Mouse (Mus musculus): Measurements from ENCODE around the gene Cd5. TPM values are rescaled to one million over a fixed set of nuclear protein-coding genes. Genes with fewer than 3 reads are reported as not detected.

Gene Cd5
- under 1 TPM; 0.26 to 0.29 TPM for total RNA-seq (2021)
- long read RNA-seq, experiment 1 = 0 reads
- long read RNA-seq, experiment 2 = 0 reads

DNA sequence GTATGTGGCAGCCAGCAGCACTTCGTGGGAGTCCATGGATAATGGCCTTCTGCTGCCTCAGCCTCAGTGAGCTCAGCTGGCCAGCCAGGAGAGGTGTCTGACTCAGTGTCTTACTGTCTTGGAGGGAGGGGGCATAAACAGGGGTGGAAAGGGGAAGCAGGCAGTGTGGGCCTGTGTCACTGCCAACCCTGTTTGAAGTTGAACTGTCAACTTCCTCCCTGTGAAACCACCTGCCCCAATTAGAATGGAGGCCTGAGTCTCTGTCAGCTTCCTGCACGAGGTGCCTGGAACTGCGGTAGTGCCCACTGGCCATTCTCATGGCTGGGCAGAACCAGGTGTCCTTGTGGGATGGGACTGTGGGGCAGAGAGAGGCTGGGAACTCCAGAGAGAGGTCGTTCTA is at the start of gene Cd5:
Gene Cd5, minus strand, starts transcription at position 192 of the 400 bp plus-strand sequence.
- DNase-seq (ENCODE audit: low spot score in 2 of 2) = no peak

- DNase-seq (ENCODE audit: low spot score in 2 of 2) = no peak
Observed at GRCm38 (mm10) chr19:10788242-10788641, 49.4 kb upstream of the Cd5 start.

DNA sequence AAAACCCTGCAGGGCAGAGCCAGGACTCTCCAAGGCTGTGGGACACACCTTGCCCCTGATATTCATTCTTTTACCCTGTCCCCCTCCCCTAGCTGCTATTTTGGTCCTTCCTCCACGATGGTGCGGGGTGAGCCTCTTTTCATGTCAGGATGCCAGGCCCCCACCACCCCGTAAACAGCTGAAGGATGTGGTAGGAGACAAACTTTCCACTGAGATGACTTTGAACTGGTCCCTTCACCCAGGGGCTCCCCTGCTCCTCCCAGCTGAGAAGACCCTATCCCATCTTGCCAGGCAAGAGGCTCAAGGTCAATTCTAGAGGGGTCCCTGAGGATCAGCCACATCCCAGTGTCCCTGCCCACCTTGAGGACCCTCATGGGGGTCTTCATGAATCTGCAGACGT is 48.6 kb upstream of the Cd5 start:
- DNase-seq (ENCODE audit: low spot score in 2 of 2) = no peak

DNA sequence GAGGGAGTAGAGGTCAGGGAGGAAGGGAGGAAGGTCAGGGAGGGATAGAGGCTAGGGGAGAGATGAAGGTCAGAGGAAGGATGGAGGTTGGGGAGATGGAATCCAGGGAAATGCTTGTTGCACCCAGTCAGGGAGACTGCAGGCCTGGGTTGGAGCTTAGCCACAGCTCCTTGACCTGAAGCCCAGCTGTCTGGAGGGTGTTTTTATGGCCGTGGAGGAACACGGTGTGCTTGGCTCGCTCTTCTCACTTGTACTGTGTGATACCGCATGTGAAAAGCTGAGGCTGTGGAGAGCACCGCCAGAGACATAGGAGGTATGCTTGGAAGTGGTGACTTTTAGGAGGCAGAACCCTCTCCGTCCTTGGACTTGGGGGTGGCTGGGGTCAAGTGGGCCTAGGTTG is 48.0 kb upstream of the Cd5 start:
- DNase-seq (ENCODE audit: low spot score in 2 of 2) = no peak

DNA sequence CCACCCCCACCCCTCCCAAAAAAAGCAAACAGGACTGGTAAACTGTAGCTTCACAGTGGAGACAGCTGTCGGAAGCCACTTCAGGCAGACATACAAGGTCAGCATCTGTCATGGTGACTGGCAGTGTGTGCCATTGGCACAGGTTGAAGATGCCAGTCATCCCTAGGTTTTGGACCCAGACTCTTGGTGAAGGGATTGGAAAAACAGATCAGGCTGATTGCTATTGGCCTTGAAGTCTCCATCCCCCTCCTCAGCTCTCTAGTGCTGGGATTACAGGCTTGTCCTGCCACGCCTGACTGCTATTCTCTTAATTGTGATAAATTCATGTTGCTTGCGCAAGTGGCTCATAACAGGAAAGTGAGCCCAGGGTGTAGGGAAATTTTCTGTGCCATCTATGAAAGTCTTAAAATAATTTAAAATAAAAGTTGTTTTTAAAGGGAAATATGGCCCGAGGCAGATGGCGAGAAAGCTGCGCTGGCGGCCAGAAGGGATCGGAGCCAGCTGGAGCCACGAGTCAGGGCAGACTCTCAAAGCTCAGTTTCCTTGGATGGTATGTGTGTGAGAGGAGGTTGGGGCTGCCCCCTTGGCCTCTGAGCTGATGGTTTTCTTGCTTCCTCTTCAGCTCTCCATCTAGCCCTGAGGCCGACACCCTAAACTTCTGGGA is 46.1 kb upstream of the Cd5 start:
- DNase-seq (ENCODE audit: low spot score in 2 of 2) = no peak

- no peak for DNase-seq (ENCODE audit: low spot score in 2 of 2)
Observed at GRCm38 (mm10) chr19:10784061-10784460, 45.3 kb upstream of the Cd5 start.

GRCm38 (mm10) chr19:10783168-10783567 is 44.4 kb upstream of the Cd5 start:
- no peak for DNase-seq (ENCODE audit: low spot score in 2 of 2)

DNA sequence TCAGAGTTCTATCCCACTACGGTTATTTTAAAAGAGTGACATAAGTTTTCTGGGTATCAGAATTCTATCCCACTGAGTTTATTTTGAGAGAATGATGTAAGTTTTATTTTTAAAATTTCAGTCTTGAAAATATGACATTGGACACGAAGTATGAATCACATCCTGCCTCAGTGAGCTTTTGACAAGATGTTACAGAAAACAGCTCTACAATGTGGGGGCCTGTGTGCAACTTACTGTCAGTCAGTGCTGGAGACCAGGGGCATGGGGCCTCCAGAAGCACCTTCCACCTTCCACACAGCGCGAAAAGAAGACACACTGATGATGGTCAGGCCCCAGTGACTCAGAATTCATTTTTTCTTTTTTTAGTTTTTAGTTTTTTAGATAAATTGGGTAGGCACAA is 42.8 kb upstream of the Cd5 start:
- DNase-seq (ENCODE audit: low spot score in 2 of 2) = no peak

DNA sequence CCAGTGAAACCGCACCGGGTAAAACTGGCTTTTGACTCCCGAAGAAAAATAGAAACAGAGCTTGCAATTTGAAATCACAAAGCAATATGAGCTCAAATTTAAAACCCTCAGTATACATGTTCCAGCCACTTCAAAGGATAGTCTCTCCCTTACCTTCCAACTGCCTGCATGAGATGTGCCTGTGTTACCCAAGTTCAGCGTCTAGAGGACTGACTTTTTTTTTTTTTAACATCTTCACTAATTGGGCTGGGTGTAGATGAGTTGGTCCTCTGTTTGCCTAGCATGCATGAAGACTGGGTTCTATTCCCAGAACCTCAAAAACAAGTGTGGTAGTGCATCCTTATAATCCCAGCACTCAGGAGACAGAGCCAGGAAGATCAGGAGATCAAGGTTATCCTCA is 38.1 kb upstream of the Cd5 start:
- DNase-seq (ENCODE audit: low spot score in 2 of 2) = no peak

DNA sequence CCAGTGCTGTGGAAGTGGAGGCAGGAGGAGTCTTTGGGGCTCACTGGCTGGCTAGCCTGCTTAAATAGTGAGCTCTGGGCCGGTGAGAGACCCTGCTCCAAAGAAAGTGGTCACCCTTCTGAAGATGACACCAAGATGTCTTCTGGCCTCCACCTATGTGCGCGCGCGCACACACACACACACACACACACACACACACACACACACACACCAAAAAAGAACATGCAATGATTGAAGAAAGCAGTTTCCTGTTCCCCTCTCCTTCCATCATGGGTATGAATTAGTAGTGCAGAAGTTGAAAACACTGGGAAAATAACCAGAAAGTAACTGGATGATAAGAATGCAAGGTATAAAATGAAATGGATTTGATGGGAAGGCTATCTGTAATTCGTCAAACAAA is 35.3 kb upstream of the Cd5 start:
- no peak for DNase-seq (ENCODE audit: low spot score in 2 of 2)

DNA sequence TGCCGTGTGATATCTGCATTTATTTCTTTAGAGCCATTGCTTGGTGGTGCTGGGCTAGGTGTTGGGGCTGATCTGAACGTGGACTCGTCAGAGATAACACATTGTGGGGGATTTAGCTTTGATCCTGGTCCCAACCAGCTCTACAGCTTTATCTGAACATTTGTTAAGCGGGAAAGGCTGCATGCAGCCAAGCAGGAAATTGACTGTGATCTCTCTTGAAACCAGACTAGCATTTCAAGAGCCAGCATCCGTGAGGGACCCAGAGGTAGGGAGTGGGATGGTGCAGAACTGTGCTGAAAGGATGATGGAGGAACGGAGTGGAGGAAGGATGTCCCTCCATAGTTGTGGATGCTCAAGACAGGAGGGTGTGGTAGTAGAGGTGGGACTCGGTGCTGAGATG is 34.6 kb upstream of the Cd5 start:
- no peak for DNase-seq (ENCODE audit: low spot score in 2 of 2)

GRCm38 (mm10) chr19:10772866-10773265 is 34.1 kb upstream of the Cd5 start:
- no peak for DNase-seq (ENCODE audit: low spot score in 2 of 2)

- no peak for DNase-seq (ENCODE audit: low spot score in 2 of 2)
Observed at GRCm38 (mm10) chr19:10771995-10772394, 33.2 kb upstream of the Cd5 start.

DNA sequence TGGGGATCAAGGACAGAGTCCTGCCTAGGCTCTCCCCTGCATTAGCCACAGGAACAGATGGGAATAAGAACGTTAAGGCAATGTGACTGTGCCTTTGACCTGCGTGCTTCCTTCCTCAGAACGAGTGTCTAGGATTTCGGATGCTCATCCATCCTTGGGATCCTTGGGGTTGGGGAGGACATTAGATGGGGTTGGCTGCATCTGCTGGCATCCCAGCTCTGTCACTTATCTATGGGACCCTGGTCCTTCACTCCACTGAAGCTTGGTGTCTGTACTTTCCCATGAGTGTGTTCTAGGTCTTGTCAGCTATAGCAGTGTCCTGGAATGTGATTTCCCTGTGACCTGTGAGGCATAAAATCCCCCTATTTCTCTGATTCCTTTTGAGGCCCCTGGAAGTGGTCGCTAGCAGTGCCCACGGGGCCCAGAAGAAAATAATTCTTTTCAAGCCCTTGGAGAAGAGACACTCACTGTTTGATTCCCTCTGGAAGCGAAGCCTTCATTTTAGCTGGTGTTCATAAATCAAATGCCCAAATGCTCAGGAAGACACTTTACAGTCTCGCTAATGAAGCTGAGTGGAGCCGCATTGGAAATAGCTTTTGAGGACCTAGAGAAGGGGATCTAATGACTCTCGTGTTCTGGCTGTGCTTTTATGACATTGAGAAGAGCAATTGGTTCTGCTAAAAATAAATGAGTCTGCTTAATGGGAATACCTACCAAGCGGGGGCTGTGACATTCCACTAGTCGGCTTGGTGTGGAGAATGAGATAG is 30.8 kb upstream of the Cd5 start:
- no peak for DNase-seq (ENCODE audit: low spot score in 2 of 2)

- DNase-seq (ENCODE audit: low spot score in 2 of 2) = no peak
Observed at GRCm38 (mm10) chr19:10768694-10769428, 30.1 kb upstream of the Cd5 start.

- no peak for DNase-seq (ENCODE audit: low spot score in 2 of 2)
Observed at GRCm38 (mm10) chr19:10767631-10768030, 28.8 kb upstream of the Cd5 start.

DNA sequence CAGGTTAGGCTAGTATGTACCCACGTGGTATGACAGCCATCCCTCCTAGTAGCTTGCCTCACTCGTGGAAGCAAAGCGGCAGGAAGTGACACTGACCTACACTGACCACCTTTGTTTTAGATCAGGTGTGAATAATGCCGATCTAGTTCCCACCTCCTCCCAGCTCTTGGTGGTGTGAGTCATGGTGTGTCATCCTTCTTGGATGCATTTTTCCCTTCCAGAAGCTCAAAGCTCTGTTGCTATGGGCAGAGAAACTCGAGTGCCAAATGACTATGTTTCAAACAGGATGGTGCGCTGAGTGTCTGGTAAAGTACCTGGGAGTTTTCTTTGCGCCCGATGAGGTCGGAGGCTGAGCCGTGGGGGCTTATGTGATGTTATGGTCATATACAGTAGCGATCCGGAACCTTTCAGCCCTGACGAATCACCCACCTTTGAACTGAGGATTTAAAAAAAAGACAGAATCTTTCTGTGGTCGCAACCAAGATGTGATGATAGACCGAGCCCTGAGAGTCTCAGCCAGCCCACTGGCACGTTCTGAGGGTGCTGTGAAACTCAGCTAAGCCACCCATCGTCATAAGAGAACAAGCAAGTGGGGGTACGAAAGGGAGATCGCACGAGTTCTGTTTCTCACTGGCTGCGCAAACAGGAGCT is 24.7 kb upstream of the Cd5 start:
- no peak for DNase-seq (ENCODE audit: low spot score in 2 of 2)

- DNase-seq (ENCODE audit: low spot score in 2 of 2) = no peak
Observed at GRCm38 (mm10) chr19:10762468-10762867, 23.7 kb upstream of the Cd5 start.

- no peak for DNase-seq (ENCODE audit: low spot score in 2 of 2)
Observed at GRCm38 (mm10) chr19:10761794-10762415, 23.1 kb upstream of the Cd5 start.

DNA sequence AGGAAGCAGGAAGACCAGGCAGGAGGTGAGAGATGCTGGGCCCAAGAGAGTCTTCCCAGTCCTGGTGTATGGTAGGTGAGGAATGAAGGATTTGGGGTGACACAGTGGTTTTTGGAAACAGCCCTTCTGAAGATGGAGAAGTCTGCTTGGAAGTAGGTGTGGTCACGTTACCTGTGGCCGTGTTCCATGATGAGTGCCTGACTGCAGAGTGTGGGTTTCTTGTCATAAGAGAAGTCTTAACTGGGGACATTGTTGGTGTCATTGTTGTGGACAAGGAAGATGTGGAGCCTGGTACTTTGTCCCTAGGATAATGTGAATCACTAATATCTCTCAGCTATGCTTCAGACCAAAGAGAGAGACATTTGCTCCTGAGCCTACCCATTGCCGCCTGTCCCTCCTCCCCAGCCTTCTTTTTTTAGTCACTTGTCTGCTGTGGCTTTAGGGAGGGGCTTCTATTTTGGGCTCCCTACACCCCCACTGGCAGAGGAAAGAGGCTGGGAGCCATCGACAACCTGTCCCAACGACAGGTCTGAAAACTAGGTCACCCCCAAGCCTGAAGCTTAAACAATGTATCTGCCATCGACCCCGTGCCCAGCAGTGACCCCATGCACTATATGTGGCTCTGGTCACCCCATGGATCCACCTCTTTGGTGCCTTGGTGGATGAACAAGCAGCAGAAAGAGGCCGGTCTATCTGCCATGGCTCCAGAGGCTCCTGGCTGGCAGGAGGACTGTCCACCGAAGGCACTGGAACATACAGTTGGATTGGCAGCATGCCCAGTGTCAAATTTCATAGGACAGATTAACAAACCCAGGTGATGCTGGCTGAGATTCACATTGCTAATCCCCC is 21.4 kb upstream of the Cd5 start:
- peak in 1 of 2 experiments; percentile 50 for DNase-seq (ENCODE audit: low spot score in 2 of 2)

Data from gastrocnemius, postnatal 4 days (tissue).